Mouse (Mus musculus) MEL (cell line): Measurements from ENCODE around the gene Zfp42.

Experiments
- CHD2 ChIP-seq: IDR thresholded peaks from 2 replicates; pipeline ENCODE4 v1.6.1; 2011; ENCODE audit warnings: low read length, improper control_type of control experiment
- CTCF ChIP-seq, 3 experiments: IDR thresholded peaks in 2 of 3; conservative IDR thresholded peaks in 1 of 3; 2 replicates each; pipeline ENCODE4 v1.5.1; 2011 to 2012; ENCODE audit warnings: low read length in 3 of 3, low read depth in 2 of 3, mild to moderate bottlenecking in 2 of 3, improper control_type of control experiment in 1 of 3, inconsistent platforms in 1 of 3, mixed read lengths in 1 of 3, moderate library complexity in 1 of 3; ENCODE audit not compliant: control insufficient read depth in 1 of 3, insufficient read depth in 1 of 3, poor library complexity in 1 of 3, severe bottlenecking in 1 of 3
- GABPA ChIP-seq: IDR thresholded peaks from 2 replicates; pipeline ENCODE4 v1.6.1; 2012; ENCODE audit warnings: low read depth, mild to moderate bottlenecking, inconsistent platforms, low read length, improper control_type of control experiment, moderate library complexity
- JUND ChIP-seq: IDR thresholded peaks from 2 replicates; pipeline ENCODE4 v1.6.1; 2011; ENCODE audit warnings: low read depth, mild to moderate bottlenecking, improper control_type of control experiment, low read length
- MAX ChIP-seq: IDR thresholded peaks from 2 replicates; pipeline ENCODE4 v1.6.1; 2011; ENCODE audit warnings: low read length, improper control_type of control experiment
- MXI1 ChIP-seq: IDR thresholded peaks from 2 replicates; pipeline ENCODE4 v1.6.1; 2011; ENCODE audit warnings: mild to moderate bottlenecking, low read depth, low read length, improper control_type of control experiment
- POLR2A ChIP-seq, 2 experiments: IDR thresholded peaks; 2 replicates each; pipeline ENCODE4 v1.6.1; 2011 to 2012; ENCODE audit warnings: low read length in 2 of 2, mild to moderate bottlenecking in 2 of 2, control low read depth in 1 of 2, improper control_type of control experiment in 1 of 2, low read depth in 1 of 2, moderate library complexity in 1 of 2; ENCODE audit not compliant: control insufficient read depth in 1 of 2, insufficient read depth in 1 of 2, poor library complexity in 1 of 2
- POLR2AphosphoS5 ChIP-seq: IDR thresholded peaks from 2 replicates; pipeline ENCODE4 v1.6.1; 2012; ENCODE audit warnings: low read depth, borderline replicate concordance, mild to moderate bottlenecking, inconsistent platforms, low read length, moderate library complexity, mixed read lengths
- RCOR1 ChIP-seq: IDR thresholded peaks from 2 replicates; pipeline ENCODE4 v1.6.1; 2012; ENCODE audit warnings: low read depth, mild to moderate bottlenecking, inconsistent platforms, low read length, improper control_type of control experiment
- SMC3 ChIP-seq: IDR thresholded peaks from 2 replicates; pipeline ENCODE4 v1.6.1; 2011; ENCODE audit warnings: low read depth, low read length, improper control_type of control experiment
- USF1 ChIP-seq: IDR thresholded peaks from 2 replicates; pipeline ENCODE4 v1.6.1; 2014; ENCODE audit warnings: low read depth, mild to moderate bottlenecking, inconsistent platforms, low read length, improper control_type of control experiment, moderate library complexity
- ZKSCAN1 ChIP-seq: IDR thresholded peaks from 2 replicates; pipeline ENCODE4 v1.6.1; 2012; ENCODE audit warnings: low read depth, mild to moderate bottlenecking, inconsistent platforms, low read length, improper control_type of control experiment, moderate library complexity

- TF ChIP-seq USF1 (no peak), POLR2A (IDR thresholded peaks at IDR 0.05; ENCODE audit: control insufficient read depth in 1 of 2, insufficient read depth in 1 of 2, low read depth in 1 of 2, low read length in 2 of 2, poor library complexity in 1 of 2) (no peak), CHD2 (no peak), SMC3 (no peak), RCOR1 (no peak), JUND (no peak), MXI1 (no peak), CTCF (IDR thresholded peaks at IDR 0.05 in 2 of 3, conservative IDR thresholded peaks at IDR 0.05 in 1 of 3; ENCODE audit: control insufficient read depth in 1 of 3, insufficient read depth in 1 of 3, low read depth in 2 of 3, low read length in 3 of 3, poor library complexity in 1 of 3, severe bottlenecking in 1 of 3) (peak in 1 of 3 experiments; percentile 5; a peak in 1 of 6 replicates), MAX (no peak), ZKSCAN1 (no peak), GABPA (no peak), POLR2AphosphoS5 (no peak)
Measured at GRCm38 (mm10) chr8:43251653-43252052, 55.1 kb downstream of the Zfp42 start.
